Mouse (Mus musculus): ENCODE measurements at regions not wholly inside any gene's neighbourhood (a gene's known extent, or its start where the extent isn't known, plus 50 kb on each side); places are given as distances from the start of the nearest gene placed in this dataset.

DNA sequence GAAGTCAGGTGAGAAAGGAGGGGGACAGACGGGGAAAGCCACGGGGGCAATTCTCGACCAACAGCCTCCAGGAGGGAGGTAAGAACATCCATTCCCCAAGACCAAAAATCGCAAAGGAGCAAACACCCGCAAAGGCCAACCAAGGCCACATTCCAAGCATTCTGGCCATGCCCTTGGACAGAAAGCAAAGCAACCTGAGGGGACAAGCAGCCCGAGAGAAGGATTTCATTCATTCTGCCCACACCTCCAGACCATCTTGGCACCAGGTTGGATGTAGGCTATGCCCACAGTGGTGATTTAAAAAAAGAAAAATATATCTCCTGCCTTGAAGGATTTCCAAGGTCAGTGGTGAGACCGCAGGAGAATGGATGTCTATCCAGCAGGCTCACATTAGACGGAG, 88.2 kb downstream of the Fam43a start:
- ATAC-seq, result no peak
- Histone ChIP-seq H3K27me3 (replicated peaks; ENCODE audit: control insufficient read depth, insufficient read depth, low read length) (no peaks in the 10 kb centered on the region), H3K9me3 (ENCODE audit: control insufficient read depth) (peaks cover 3% of the 10 kb centered on the region; the same call in 1 of the 2 replicates), H3K27ac (ENCODE audit: low read depth, low read length) (no peak overlapping the region), H3K9ac (ENCODE audit: low read depth, low read length) (no peak overlapping the region), H3K4me3 (ENCODE audit: low read depth, low read length) (no peak overlapping the region), H3K4me2 (replicated peaks; ENCODE audit: low read depth) (no peak overlapping the region), H3K36me3 (ENCODE audit: control insufficient read depth, insufficient read depth) (no peaks in the 10 kb centered on the region), H3K4me1 (replicated peaks; ENCODE audit: control insufficient read depth, insufficient read depth, low read length) (no peaks in the 10 kb centered on the region)
- 77% methylated on average over 8 of the region's 8 CpGs for WGBS
- no peak for TF ChIP-seq CTCF (IDR thresholded peaks at IDR 0.05; ENCODE audit: low read depth)

DNA sequence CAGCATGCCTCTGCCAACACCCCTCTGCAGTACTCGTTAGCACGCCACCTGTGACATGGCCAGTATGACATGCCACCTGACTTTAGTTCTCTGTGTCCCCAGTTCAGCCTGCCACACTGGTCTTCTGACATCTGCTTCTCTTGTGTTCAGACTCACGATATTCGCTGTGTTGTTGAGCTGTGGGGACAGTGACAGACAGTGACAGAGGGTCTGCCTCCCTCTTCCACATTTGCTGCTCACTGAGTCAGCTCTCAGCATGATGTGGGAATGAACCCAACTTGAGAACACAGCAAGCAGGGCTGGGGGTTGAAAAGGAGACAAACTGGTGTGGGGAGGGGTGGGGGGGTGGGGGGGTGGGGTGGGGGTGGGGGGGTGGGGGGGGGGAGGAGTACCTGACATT, 91.0 kb downstream of the Fam43a start:
- H3K4me3 ChIP-seq (ENCODE audit: low read depth, low read length), result no peak overlapping the region
- no peaks in the 10 kb centered on the region for H3K36me3 ChIP-seq (ENCODE audit: control insufficient read depth, insufficient read depth)
- no peak overlapping the region for H3K9ac ChIP-seq (ENCODE audit: low read depth, low read length)
- H3K4me1 ChIP-seq (replicated peaks; ENCODE audit: control insufficient read depth, insufficient read depth, low read length), result no peaks in the 10 kb centered on the region
- H3K27me3 ChIP-seq (replicated peaks; ENCODE audit: control insufficient read depth, insufficient read depth, low read length), result no peaks in the 10 kb centered on the region
- H3K4me2 ChIP-seq (replicated peaks; ENCODE audit: low read depth), result no peak overlapping the region
- H3K27ac ChIP-seq (ENCODE audit: low read depth, low read length), result no peak overlapping the region
- ATAC-seq, result no peak
- H3K9me3 ChIP-seq (ENCODE audit: control insufficient read depth), result no peaks in the 10 kb centered on the region
- WGBS, result 76% methylated on average over 4 of the region's 4 CpGs
- no peak for TF ChIP-seq CTCF (IDR thresholded peaks at IDR 0.05; ENCODE audit: low read depth)

DNA sequence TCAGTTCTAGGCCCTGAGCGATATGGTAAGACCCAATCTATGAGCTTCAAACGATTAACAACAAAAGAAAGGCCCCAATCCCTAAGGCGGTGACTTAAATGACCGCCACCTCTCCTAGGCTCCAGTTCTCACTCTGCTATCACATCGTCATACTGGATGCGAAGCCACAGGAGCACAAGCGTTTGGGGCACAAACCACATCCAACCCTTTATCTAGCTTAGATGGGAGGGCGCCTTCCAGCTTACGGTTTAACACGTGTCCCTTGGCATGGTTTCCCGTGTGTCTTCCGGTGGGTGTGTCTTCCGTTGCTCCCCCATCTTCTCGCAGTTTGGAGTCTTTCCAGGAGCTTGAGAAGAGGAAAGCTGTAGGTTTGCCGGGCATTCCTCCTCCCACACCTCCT, 92.4 kb downstream of the Fam43a start:
- TF ChIP-seq CTCF (IDR thresholded peaks at IDR 0.05; ENCODE audit: low read depth), result no peak
- Histone ChIP-seq H3K27me3 (replicated peaks; ENCODE audit: control insufficient read depth, insufficient read depth, low read length) (no peaks in the 10 kb centered on the region), H3K4me1 (replicated peaks; ENCODE audit: control insufficient read depth, insufficient read depth, low read length) (no peaks in the 10 kb centered on the region), H3K4me2 (replicated peaks; ENCODE audit: low read depth) (no peak overlapping the region), H3K9ac (ENCODE audit: low read depth, low read length) (no peak overlapping the region), H3K4me3 (ENCODE audit: low read depth, low read length) (no peak overlapping the region), H3K27ac (ENCODE audit: low read depth, low read length) (no peak overlapping the region), H3K9me3 (ENCODE audit: control insufficient read depth) (no peaks in the 10 kb centered on the region), H3K36me3 (ENCODE audit: control insufficient read depth, insufficient read depth) (no peaks in the 10 kb centered on the region)
- WGBS, result 86% methylated on average over 15 of the region's 15 CpGs
- ATAC-seq, result no peak

DNA sequence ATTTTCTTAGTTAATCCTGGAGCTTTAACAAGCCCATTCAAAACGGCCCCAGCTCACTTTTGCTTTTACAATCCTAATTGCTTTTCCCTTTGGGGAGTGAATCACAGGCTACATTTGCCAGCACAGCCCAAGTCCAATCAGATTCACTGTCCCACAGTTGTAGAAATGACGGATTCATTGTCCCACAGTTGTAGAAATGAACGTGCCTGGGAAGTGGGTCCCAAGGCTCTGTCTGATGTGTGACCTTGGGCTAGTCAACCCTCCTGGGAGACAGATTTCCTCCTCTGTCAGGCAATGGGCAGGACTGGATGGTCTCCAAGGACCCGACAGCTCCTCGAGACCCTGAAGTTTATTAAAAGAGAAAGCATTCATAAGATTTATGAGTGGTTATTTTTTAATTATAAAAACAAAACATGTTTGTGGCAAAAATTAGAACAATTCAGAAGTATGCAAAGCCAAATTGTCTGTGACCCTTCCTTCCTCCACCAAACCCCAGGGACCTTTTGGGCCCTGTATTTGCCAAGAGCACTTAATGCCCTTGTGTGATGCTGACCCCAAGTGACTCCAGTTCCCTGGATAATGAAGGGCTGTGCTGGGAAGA, 93.1 kb downstream of the Fam43a start:
- TF ChIP-seq CTCF (IDR thresholded peaks at IDR 0.05; ENCODE audit: low read depth), result no peak
- Histone ChIP-seq H3K4me2 (replicated peaks; ENCODE audit: low read depth) (no peak overlapping the region), H3K4me3 (ENCODE audit: low read depth, low read length) (no peak overlapping the region), H3K9ac (ENCODE audit: low read depth, low read length) (no peak overlapping the region), H3K4me1 (replicated peaks; ENCODE audit: control insufficient read depth, insufficient read depth, low read length) (no peaks in the 10 kb centered on the region), H3K27me3 (replicated peaks; ENCODE audit: control insufficient read depth, insufficient read depth, low read length) (no peaks in the 10 kb centered on the region), H3K36me3 (ENCODE audit: control insufficient read depth, insufficient read depth) (no peaks in the 10 kb centered on the region), H3K9me3 (ENCODE audit: control insufficient read depth) (no peaks in the 10 kb centered on the region), H3K27ac (ENCODE audit: low read depth, low read length) (no peak overlapping the region; the same call in 1 of the 2 replicates)
- ATAC-seq, result no peak
- WGBS, result 57% methylated on average over 5 of the region's 5 CpGs

DNA sequence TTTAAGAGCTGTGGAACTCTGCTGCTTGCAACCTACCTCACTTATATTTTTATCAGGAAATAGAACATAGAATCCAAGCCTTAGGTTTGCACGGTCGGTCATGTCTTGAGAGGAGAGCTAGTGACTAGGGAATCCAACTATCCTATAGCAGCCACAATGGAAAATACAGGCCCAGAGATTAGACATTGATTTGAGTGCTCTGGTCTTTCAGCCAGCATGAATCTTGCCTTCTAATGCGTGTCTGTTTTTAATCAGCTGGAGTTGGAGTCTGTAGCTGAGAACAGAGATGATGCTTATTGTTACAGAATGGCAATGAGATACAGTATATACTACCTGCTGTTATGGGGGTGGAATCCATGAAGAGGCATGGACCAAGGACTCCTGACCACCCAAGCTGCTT, 93.7 kb downstream of the Fam43a start:
- Histone ChIP-seq H3K27me3 (replicated peaks; ENCODE audit: control insufficient read depth, insufficient read depth, low read length) (no peaks in the 10 kb centered on the region), H3K9ac (ENCODE audit: low read depth, low read length) (no peak overlapping the region), H3K4me1 (replicated peaks; ENCODE audit: control insufficient read depth, insufficient read depth, low read length) (no peaks in the 10 kb centered on the region), H3K4me3 (ENCODE audit: low read depth, low read length) (no peak overlapping the region), H3K9me3 (ENCODE audit: control insufficient read depth) (no peaks in the 10 kb centered on the region), H3K4me2 (replicated peaks; ENCODE audit: low read depth) (no peak overlapping the region), H3K27ac (ENCODE audit: low read depth, low read length) (no peak overlapping the region; the same call in 1 of the 2 replicates), H3K36me3 (ENCODE audit: control insufficient read depth, insufficient read depth) (no peaks in the 10 kb centered on the region)
- ATAC-seq, result no peak
- 76% methylated on average over 3 of the region's 3 CpGs for WGBS
- TF ChIP-seq CTCF (IDR thresholded peaks at IDR 0.05; ENCODE audit: low read depth), result no peak

DNA sequence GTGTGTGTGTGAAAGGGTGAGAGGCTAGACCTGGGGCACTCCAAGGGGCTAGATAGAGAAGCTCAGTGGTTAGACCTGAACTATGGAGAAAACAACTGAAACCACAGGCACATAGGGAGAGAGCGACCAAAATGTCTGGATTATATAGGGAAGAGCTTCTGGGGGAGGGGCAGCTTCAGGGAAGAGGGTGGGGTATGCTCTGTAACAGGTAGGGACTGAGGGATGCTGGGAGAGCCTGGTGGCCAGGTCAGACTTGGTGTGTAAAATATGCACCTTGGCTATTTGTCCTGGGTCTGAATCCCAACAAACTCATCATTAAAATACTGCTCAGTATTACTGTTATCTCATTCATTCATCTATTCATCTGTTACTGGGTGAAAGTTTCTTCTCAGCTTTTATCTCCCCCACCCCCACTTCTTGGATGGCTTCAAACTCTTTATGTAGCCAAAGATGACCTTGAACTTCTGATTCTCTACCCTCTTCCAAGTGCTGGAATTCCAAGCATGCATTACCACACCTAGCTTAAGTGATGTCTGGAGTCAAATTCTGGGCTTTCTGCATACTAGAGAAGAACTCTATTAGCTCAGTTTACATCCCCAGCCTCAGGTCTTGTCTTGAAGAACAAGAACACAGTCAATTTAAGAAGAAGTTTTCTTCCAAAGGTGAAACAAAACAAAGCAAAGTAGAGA, 94.5 kb downstream of the Fam43a start:
- H3K4me1 ChIP-seq (replicated peaks; ENCODE audit: control insufficient read depth, insufficient read depth, low read length), result no peaks in the 10 kb centered on the region
- no peak for ATAC-seq
- no peak overlapping the region for H3K27ac ChIP-seq (ENCODE audit: low read depth, low read length)
- 90% methylated on average over 1 of the region's 1 CpGs for WGBS
- no peaks in the 10 kb centered on the region for H3K36me3 ChIP-seq (ENCODE audit: control insufficient read depth, insufficient read depth)
- no peak overlapping the region for H3K4me2 ChIP-seq (replicated peaks; ENCODE audit: low read depth)
- H3K4me3 ChIP-seq (ENCODE audit: low read depth, low read length), result no peak overlapping the region
- no peaks in the 10 kb centered on the region for H3K9me3 ChIP-seq (ENCODE audit: control insufficient read depth)
- TF ChIP-seq CTCF (IDR thresholded peaks at IDR 0.05; ENCODE audit: low read depth), result no peak
- no peaks in the 10 kb centered on the region for H3K27me3 ChIP-seq (replicated peaks; ENCODE audit: control insufficient read depth, insufficient read depth, low read length)
- no peak overlapping the region for H3K9ac ChIP-seq (ENCODE audit: low read depth, low read length)

All from intestine, postnatal 0 days (tissue).